Mouse (Mus musculus) bone marrow macrophage, adult 2 months (primary cell): Measurements from ENCODE around the gene Snx1.

ENCODE experiments used
- CTCF ChIP-seq: IDR thresholded peaks from 2 replicates; pipeline ENCODE4 v1.5.1; 2012; ENCODE audit warnings: low read depth, mild to moderate bottlenecking, low read length, moderate library complexity
- POLR2A ChIP-seq: IDR thresholded peaks from 2 replicates; pipeline ENCODE4 v1.6.1; 2012; ENCODE audit warnings: mild to moderate bottlenecking, low read depth, low read length, borderline replicate concordance

DNA sequence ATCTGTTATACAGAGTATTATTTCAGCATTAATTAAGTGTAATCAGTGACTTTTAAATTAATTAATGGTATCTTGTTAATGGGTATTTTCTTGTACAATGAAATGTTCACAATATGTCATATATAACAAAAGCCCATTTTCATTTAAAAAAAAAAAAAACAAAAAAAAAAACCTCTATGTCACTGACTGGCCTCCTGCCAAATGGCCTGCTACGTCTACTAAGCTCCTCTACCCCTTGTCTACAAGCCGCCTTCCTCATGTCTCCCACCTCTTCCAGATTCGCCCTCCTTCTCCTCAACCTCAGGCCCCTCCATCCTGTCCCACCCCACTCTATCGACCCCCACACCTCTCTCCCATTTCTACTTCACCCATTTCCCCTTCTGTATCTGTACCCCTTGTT lies 74.9 kb downstream of the Snx1 start:
- TF ChIP-seq CTCF, result no peak
- TF ChIP-seq POLR2A, result no peak
